Mouse (Mus musculus) heart, postnatal 0 days (tissue): ENCODE data around the gene Mgat4b. TPM values are rescaled to one million over a fixed set of nuclear protein-coding genes. Genes with fewer than 3 reads are reported as not detected.

Experiments
- ATAC-seq: fragments of 200-750 bp; cut with Nextera tagmentation; 2 replicates; pipeline ENCODE4 v1.8.0; 2017; ENCODE audit warnings: low read depth, moderate number of reproducible peaks, moderate library complexity; ENCODE audit not compliant: insufficient read depth
- DNase-seq: peaks from one replicate; pipeline ENCODE4 v3.0.0-alpha.2; 2016; ENCODE audit warnings: low spot score
- H3K27ac ChIP-seq: fragments of 300-500 bp; sonication (generic); 2 replicates; pipeline ENCODE4 v1.5.1; 2014; ENCODE audit warnings: low read depth, mild to moderate bottlenecking
- H3K27me3 ChIP-seq: fragments of 300-500 bp; sonication (generic); 2 replicates; pipeline ENCODE4 v1.6.1; 2014; ENCODE audit warnings: low read length, mixed read lengths; ENCODE audit not compliant: control insufficient read depth, insufficient read depth
- H3K36me3 ChIP-seq: fragments of 300-500 bp; sonication (generic); replicated peaks from 2 replicates; pipeline ENCODE4 v1.6.1; 2014; ENCODE audit warnings: low read length, mixed read lengths; ENCODE audit not compliant: control insufficient read depth, insufficient read depth
- H3K4me1 ChIP-seq: fragments of 300-500 bp; sonication (generic); 2 replicates; pipeline ENCODE4 v1.6.1; 2014; ENCODE audit warnings: antibody characterized with exemption; ENCODE audit not compliant: control insufficient read depth, insufficient read depth
- H3K4me2 ChIP-seq: fragments of 300-500 bp; sonication (generic); 2 replicates; pipeline ENCODE4 v1.6.1; 2014; ENCODE audit warnings: low read depth, mild to moderate bottlenecking, low read length, moderate library complexity
- H3K4me3 ChIP-seq: fragments of 300-500 bp; sonication (generic); 2 replicates; pipeline ENCODE4 v1.5.1; 2014; ENCODE audit warnings: low read depth, low read length
- H3K9ac ChIP-seq: fragments of 300-500 bp; sonication (generic); replicated peaks from 2 replicates; pipeline ENCODE4 v1.6.1; 2014; ENCODE audit warnings: low read depth, low read length, mixed read lengths
- H3K9me3 ChIP-seq: fragments of 300-500 bp; sonication (generic); replicated peaks from 2 replicates; pipeline ENCODE4 v1.6.1; 2016; ENCODE audit warnings: low read length; ENCODE audit not compliant: control insufficient read depth
- CTCF ChIP-seq: IDR thresholded peaks from 2 replicates; pipeline ENCODE4 v1.5.1; 2016; ENCODE audit warnings: antibody characterized with exemption, control low read depth, low read depth
- EP300 ChIP-seq: IDR thresholded peaks from 2 replicates; pipeline ENCODE4 v1.6.1; 2016; ENCODE audit warnings: antibody characterized with exemption, low read depth
- WGBS: fragments of 180-500 bp; shearing (Covaris S2); extraction: QIAGEN DNeasy Blood & Tissue Kit; methylation state at CpG from one replicate; pipeline ENCODE4 v1.1.7; 2014; 5-methylcytosine and 5-hydroxymethylcytosine counted together
- polyA plus RNA-seq: library from polyadenylated mRNA; unstranded; fragments of >200 nt; fragmentation: Nextera tagmentation; extraction: Ambion mirVana; gene quantifications from 2 replicates; pipeline ENCODE4 v1.2.1, GENCODE M21; 2015
- total RNA-seq: library from RNA; depleted of rRNA; stranded (reverse); fragments of >200 nt; gene quantifications from 2 replicates; pipeline ENCODE4 v1.2.3, GENCODE M21; 2014; ENCODE audit warnings: low replicate concordance

Mgat4b gene
- total and polyA plus RNA-seq, 2 experiments from 2014 or later = 39.6 to 69.2 TPM

GRCm38 (mm10) chr11:50211322-50212059, 801 bp downstream of the Mgat4b start:
- 82% methylated on average over 3 of the region's 3 CpGs for WGBS
- DNase-seq (no peak), ATAC-seq (no peak)
- no peak for TF ChIP-seq CTCF
- TF ChIP-seq EP300 = no peak
- Histone ChIP-seq H3K9me3 (no peaks in the 10 kb centered on the region), H3K4me3 (peak overlapping the region; percentile 100), H3K9ac (peak overlapping the region; percentile 99; the same call in 1 of the 2 replicates), H3K27me3 (no peaks in the 10 kb centered on the region), H3K4me2 (peak overlapping the region; percentile 69), H3K36me3 (peaks cover 18% of the 10 kb centered on the region), H3K4me1 (peaks cover 55% of the 10 kb centered on the region), H3K27ac (peak overlapping the region; percentile 100)

- Histone ChIP-seq H3K9ac (no peak overlapping the region), H3K4me2 (peak overlapping the region; percentile 29; the same call in 1 of the 2 replicates), H3K27me3 (no peaks in the 10 kb centered on the region), H3K9me3 (no peaks in the 10 kb centered on the region), H3K4me3 (peak overlapping the region; percentile 1; the same call in 1 of the 2 replicates), H3K4me1 (peaks cover 55% of the 10 kb centered on the region), H3K27ac (peak overlapping the region; percentile 93), H3K36me3 (peaks cover 10% of the 10 kb centered on the region)
- DNase-seq = no peak
- TF ChIP-seq CTCF (no peak), EP300 (no peak)
- 60% methylated on average over 3 of the region's 3 CpGs for WGBS
- no peak for ATAC-seq
Observed at GRCm38 (mm10) chr11:50212060-50212739, 1.5 kb downstream of the Mgat4b start.

GRCm38 (mm10) chr11:50212848-50213758, 2.4 kb downstream of the Mgat4b start:
- TF ChIP-seq CTCF (no peak), EP300 (peak; percentile 99)
- H3K4me2 ChIP-seq = peak overlapping the region; percentile 29
- H3K9ac ChIP-seq = no peak overlapping the region
- peaks cover 51% of the 10 kb centered on the region for H3K4me1 ChIP-seq
- peaks cover 1% of the 10 kb centered on the region; the same call in 1 of the 2 replicates for H3K36me3 ChIP-seq
- H3K4me3 ChIP-seq = peak overlapping the region; percentile 1; the same call in 1 of the 2 replicates
- ATAC-seq = peak; percentile 74
- H3K27me3 ChIP-seq = no peaks in the 10 kb centered on the region
- 14% methylated on average over 11 of the region's 11 CpGs for WGBS
- no peaks in the 10 kb centered on the region for H3K9me3 ChIP-seq
- H3K27ac ChIP-seq = peak overlapping the region; percentile 93
- DNase-seq = peak; percentile 93

- Histone ChIP-seq H3K4me3 (no peak overlapping the region), H3K27ac (no peak overlapping the region), H3K4me2 (no peak overlapping the region), H3K4me1 (peaks cover 42% of the 10 kb centered on the region), H3K9me3 (no peaks in the 10 kb centered on the region), H3K9ac (no peak overlapping the region), H3K27me3 (no peaks in the 10 kb centered on the region), H3K36me3 (no peaks in the 10 kb centered on the region)
- WGBS = 86% methylated on average over 6 of the region's 6 CpGs
- ATAC-seq (no peak), DNase-seq (no peak)
- TF ChIP-seq CTCF = no peak
- TF ChIP-seq EP300 = no peak
Observed at GRCm38 (mm10) chr11:50214631-50215030, 3.9 kb downstream of the Mgat4b start.

GRCm38 (mm10) chr11:50215633-50216032, 4.9 kb downstream of the Mgat4b start:
- Histone ChIP-seq H3K9me3 (no peaks in the 10 kb centered on the region), H3K27me3 (no peaks in the 10 kb centered on the region), H3K4me1 (peaks cover 42% of the 10 kb centered on the region), H3K9ac (no peak overlapping the region), H3K36me3 (no peaks in the 10 kb centered on the region), H3K4me2 (peak overlapping the region; percentile 3; the same call in 1 of the 2 replicates), H3K4me3 (no peak overlapping the region), H3K27ac (no peak overlapping the region)
- no peak for TF ChIP-seq EP300
- no peak for TF ChIP-seq CTCF
- 28% methylated on average over 9 of the region's 9 CpGs for WGBS
- DNase-seq (no peak), ATAC-seq (no peak)
